Mouse (Mus musculus) CH12.LX (cell line): Measurements from ENCODE around the gene Thy1. TPM values are rescaled to one million over a fixed set of nuclear protein-coding genes. Genes with fewer than 3 reads are reported as not detected.

Source experiments
- DNase-seq: peaks from one replicate; pipeline ENCODE4 v3.0.0-alpha.2; 2013; ENCODE audit errors: extremely low read depth
- H3K27ac ChIP-seq: 2 replicates; pipeline ENCODE4 v1.5.1; 2012; ENCODE audit warnings: low read depth, mild to moderate bottlenecking, control low read depth, moderate library complexity; ENCODE audit not compliant: insufficient read depth
- H3K27me3 ChIP-seq: replicated peaks from 2 replicates; pipeline ENCODE3; 2012; ENCODE audit warnings: inconsistent platforms
- H3K36me3 ChIP-seq, 2 experiments: replicated peaks in 1 of 2; 2 replicates each; pipeline versions ENCODE3 to v1.6.1; 2012; ENCODE audit warnings: inconsistent platforms in 1 of 2, low read length in 1 of 2, mild to moderate bottlenecking in 1 of 2, mixed read lengths in 1 of 2, moderate library complexity in 1 of 2; ENCODE audit not compliant: control insufficient read depth in 1 of 2, insufficient read depth in 1 of 2
- H3K4me1 ChIP-seq, 2 experiments: 2 replicates each; pipeline ENCODE4 v1.6.1; 2012; ENCODE audit warnings: inconsistent platforms in 1 of 2, moderate library complexity in 1 of 2; ENCODE audit not compliant: insufficient read depth in 2 of 2, control insufficient read depth in 1 of 2
- H3K4me2 ChIP-seq: 2 replicates; pipeline ENCODE4 v1.6.1; 2012; ENCODE audit warnings: low read depth, mild to moderate bottlenecking, control low read depth; ENCODE audit not compliant: poor library complexity, insufficient read depth, severe bottlenecking
- H3K4me3 ChIP-seq, 3 experiments: fragments of 150-350 bp in 1 of 3; sonication (generic) in 1 of 3; replicated peaks in 1 of 3; 2 replicates each; pipeline versions ENCODE3 to v1.5.1; 2011 to 2012; ENCODE audit warnings: low read depth in 2 of 3, low read length in 2 of 3, mild to moderate bottlenecking in 2 of 3, moderate library complexity in 2 of 3, control low read depth in 1 of 3, improper control_type of control experiment in 1 of 3, inconsistent platforms in 1 of 3, mixed read lengths in 1 of 3; ENCODE audit not compliant: poor library complexity in 1 of 3
- H3K79me2 ChIP-seq: replicated peaks from 2 replicates; pipeline ENCODE4 v1.6.1; 2012; ENCODE audit warnings: mild to moderate bottlenecking, moderate library complexity; ENCODE audit not compliant: control insufficient read depth, poor library complexity, insufficient read depth, severe bottlenecking; ENCODE audit errors: extremely low read depth
- H3K9ac ChIP-seq: 2 replicates; pipeline ENCODE4 v1.6.1; 2012; ENCODE audit warnings: low read depth, mild to moderate bottlenecking, control low read depth, moderate library complexity; ENCODE audit not compliant: insufficient read depth
- H3K9me3 ChIP-seq: replicated peaks from 2 replicates; pipeline ENCODE3; 2012; ENCODE audit warnings: low read length, inconsistent platforms, mixed read lengths
- BHLHE40 ChIP-seq: IDR thresholded peaks from 2 replicates; pipeline ENCODE4 v1.6.1; 2011; ENCODE audit warnings: mild to moderate bottlenecking, low read depth, low read length, improper control_type of control experiment
- CHD1 ChIP-seq: IDR thresholded peaks from 2 replicates; pipeline ENCODE4 v1.6.1; 2012; ENCODE audit warnings: low read depth, low read length, improper control_type of control experiment, inconsistent platforms
- CHD2 ChIP-seq: IDR thresholded peaks from 2 replicates; pipeline ENCODE4 v1.6.1; 2011; ENCODE audit warnings: low read length, improper control_type of control experiment
- CTCF ChIP-seq, 2 experiments: IDR thresholded peaks in 1 of 2; conservative IDR thresholded peaks in 1 of 2; 2 replicates each; pipeline ENCODE4 v1.5.1; 2011 to 2012; ENCODE audit warnings: low read depth in 2 of 2, low read length in 2 of 2, improper control_type of control experiment in 1 of 2, inconsistent platforms in 1 of 2, mild to moderate bottlenecking in 1 of 2, moderate library complexity in 1 of 2
- ELF1 ChIP-seq: IDR thresholded peaks from 2 replicates; pipeline ENCODE4 v1.6.1; 2014; ENCODE audit warnings: low read depth, mild to moderate bottlenecking, inconsistent platforms, low read length, improper control_type of control experiment
- EP300 ChIP-seq: IDR thresholded peaks from 2 replicates; pipeline ENCODE4 v1.6.1; 2011; ENCODE audit warnings: low read length, improper control_type of control experiment
- ETS1 ChIP-seq: conservative IDR thresholded peaks from 2 replicates; pipeline ENCODE4 v1.6.1; 2012; ENCODE audit warnings: low read depth, mild to moderate bottlenecking, inconsistent platforms, low read length, improper control_type of control experiment, moderate library complexity
- JUN ChIP-seq: IDR thresholded peaks from 2 replicates; pipeline ENCODE4 v1.6.1; 2011; ENCODE audit warnings: low read depth, mild to moderate bottlenecking, low read length, improper control_type of control experiment, moderate library complexity; ENCODE audit not compliant: insufficient read depth
- KAT2A ChIP-seq: IDR thresholded peaks from 2 replicates; pipeline ENCODE4 v1.6.1; 2012; ENCODE audit warnings: low read length, improper control_type of control experiment, inconsistent platforms; ENCODE audit not compliant: insufficient replicate concordance
- MAFK ChIP-seq: IDR thresholded peaks from 2 replicates; pipeline ENCODE4 v1.6.1; 2011; ENCODE audit warnings: low read length, improper control_type of control experiment; ENCODE audit not compliant: insufficient replicate concordance
- MXI1 ChIP-seq: IDR thresholded peaks from 2 replicates; pipeline ENCODE4 v1.6.1; 2011; ENCODE audit warnings: mild to moderate bottlenecking, low read depth, low read length, improper control_type of control experiment
- NRF1 ChIP-seq: IDR thresholded peaks from 2 replicates; pipeline ENCODE4 v1.6.1; 2014; ENCODE audit warnings: low read depth, mild to moderate bottlenecking, inconsistent platforms, low read length, improper control_type of control experiment, moderate library complexity
- RAD21 ChIP-seq: IDR thresholded peaks from 2 replicates; pipeline ENCODE4 v1.6.1; 2011; ENCODE audit warnings: low read depth, mild to moderate bottlenecking, low read length, improper control_type of control experiment, moderate library complexity
- SIN3A ChIP-seq: IDR thresholded peaks from 2 replicates; pipeline ENCODE4 v1.6.1; 2012; ENCODE audit warnings: low read length, improper control_type of control experiment, inconsistent platforms
- SMC3 ChIP-seq: IDR thresholded peaks from 2 replicates; pipeline ENCODE4 v1.6.1; 2011; ENCODE audit warnings: low read depth, low read length, improper control_type of control experiment
- TBP ChIP-seq: conservative IDR thresholded peaks from 2 replicates; pipeline ENCODE4 v1.6.1; 2011; ENCODE audit warnings: low read depth, low read length, improper control_type of control experiment
- USF2 ChIP-seq: conservative IDR thresholded peaks from 2 replicates; pipeline ENCODE4 v1.6.1; 2011; ENCODE audit warnings: low read depth, low read length, improper control_type of control experiment
- ZKSCAN1 ChIP-seq: IDR thresholded peaks from 2 replicates; pipeline ENCODE4 v1.6.1; 2012; ENCODE audit warnings: low read depth, inconsistent platforms, low read length, improper control_type of control experiment, borderline replicate concordance
- dilution Hi-C: fragments of 300-500 bp; cut with MboI; formaldehyde crosslinking; loops from 2 replicates; pipeline ENCODE4 v1.14.3; 2020; ENCODE audit warnings: low sequenced_read_pairs; ENCODE audit not compliant: extremely low pct_unique_long_range_greater_than_20kb, extremely low pct_ligation_motif_present
- in situ Hi-C: fragments of 300-500 bp; cut with MboI; formaldehyde crosslinking; loops from 3 replicates; pipeline ENCODE4 v1.14.3; 2019; ENCODE audit warnings: low sequenced_read_pairs, low pct_ligation_motif_present, low pct_unique_long_range_greater_than_20kb, mixed read lengths
- polyA plus RNA-seq: library from polyadenylated mRNA; unstranded; fragments of >175 nt; gene quantifications from 2 replicates; pipeline ENCODE4 v1.2.1, GENCODE M21; 2012; ENCODE audit warnings: low read depth; ENCODE audit not compliant: insufficient read length
- total RNA-seq, 2 experiments: library from RNA; depleted of rRNA; stranded (reverse); fragments of 300-350 nt in 1 of 2; fragments of >200 nt in 1 of 2; gene quantifications; 2 replicates each; pipeline ENCODE4 v1.2.3; 2012 to 2014

Thy1 gene
- total RNA-seq (2012; rRNA removed) (not detected in 2 replicates), total RNA-seq (2014; rRNA removed) (not detected in 2 replicates), polyA plus RNA-seq (not detected in 2 replicates)

GRCm38 (mm10) chr9:44042836-44043707 is at the start of gene Thy1:
Gene Thy1, plus strand, starts transcription at chr9:44043384.
- dilution Hi-C loops (no loop called here), in situ Hi-C loops (no loop called here)
- H3K4me3 ChIP-seq, result no peak within 1 kb of the TSS
- H3K4me2 ChIP-seq, result no peak within 1 kb of the TSS
- H3K36me3 ChIP-seq, result no peaks in the 10 kb centered on the region
- H3K9ac ChIP-seq, result no peak within 1 kb of the TSS
- no peaks in the 10 kb centered on the region for H3K4me1 ChIP-seq
- no peak for DNase-seq
- H3K9me3 ChIP-seq, result peaks cover 5% of the 10 kb centered on the region
- H3K27ac ChIP-seq, result no peak within 1 kb of the TSS
- TF ChIP-seq CHD2 (no peak), SIN3A (no peak), ELF1 (no peak), EP300 (no peak), CHD1 (no peak), CTCF (conservative IDR thresholded peaks at IDR 0.05 in 1 of 2, IDR thresholded peaks at IDR 0.05 in 1 of 2; ENCODE audit: low read depth in 2 of 2, low read length in 2 of 2) (no peak), ETS1 (no peak), SMC3 (no peak), TBP (no peak), RAD21 (no peak), BHLHE40 (no peak)
- H3K79me2 ChIP-seq, result no peaks in the 10 kb centered on the region
- peaks cover 63% of the 10 kb centered on the region for H3K27me3 ChIP-seq

GRCm38 (mm10) chr9:43997681-43998080 is 45.5 kb upstream of the Thy1 start:
- H3K36me3 ChIP-seq, result no peaks in the 10 kb centered on the region
- no peak for TF ChIP-seq USF2
- TF ChIP-seq NRF1, result no peak
- TF ChIP-seq MAFK, result no peak
- no peak for TF ChIP-seq SMC3
- no peak for TF ChIP-seq MXI1
- TF ChIP-seq ZKSCAN1, result no peak
- TF ChIP-seq BHLHE40, result no peak
- no peak for TF ChIP-seq JUN
- no peak for TF ChIP-seq KAT2A
- no peak for TF ChIP-seq CHD2
- no peak overlapping the region for H3K27ac ChIP-seq
- no peak overlapping the region for H3K4me3 ChIP-seq
- H3K4me2 ChIP-seq, result no peak overlapping the region
- H3K27me3 ChIP-seq, result peaks cover 70% of the 10 kb centered on the region
- H3K9ac ChIP-seq, result no peak overlapping the region
- no peaks in the 10 kb centered on the region for H3K4me1 ChIP-seq
- peaks cover 2% of the 10 kb centered on the region for H3K9me3 ChIP-seq
- in situ Hi-C loops (loop anchor here (5.0 kb wide), 1 partner anchor 50 kb away; no protein-coding TSS in a partner anchor), dilution Hi-C loops (no loop called here)
- no peaks in the 10 kb centered on the region; the same call in 1 of the 2 replicates for H3K79me2 ChIP-seq
- no peak for DNase-seq
